Mouse (Mus musculus) liver, adult 2 months (tissue): ENCODE results near the gene Selenom. TPM values are rescaled to one million over a fixed set of nuclear protein-coding genes. Genes with fewer than 3 reads are reported as not detected.

Experiments
- DNase-seq: peaks from one replicate; pipeline ENCODE4 v3.0.0-alpha.2; 2011; ENCODE audit warnings: low read depth, low spot score; ENCODE audit errors: extremely low read depth
- H3K27ac ChIP-seq: fragments of 200-500 bp; replicated peaks from 2 replicates; pipeline ENCODE4 v1.5.1; 2012; ENCODE audit warnings: low read depth, mild to moderate bottlenecking, control low read depth, inconsistent platforms, low read length; ENCODE audit not compliant: insufficient read depth
- H3K27me3 ChIP-seq: fragments of 200-500 bp; 2 replicates; pipeline ENCODE4 v1.6.1; 2012; ENCODE audit warnings: mild to moderate bottlenecking, moderate library complexity, low read length, inconsistent platforms; ENCODE audit not compliant: control insufficient read depth, insufficient read depth
- H3K36me3 ChIP-seq: fragments of 200-500 bp; 2 replicates; pipeline ENCODE4 v1.6.1; 2012; ENCODE audit warnings: low read length, inconsistent platforms; ENCODE audit not compliant: control insufficient read depth, insufficient read depth
- H3K4me1 ChIP-seq: fragments of 200-500 bp; 2 replicates; pipeline ENCODE4 v1.6.1; 2011; ENCODE audit warnings: low read length; ENCODE audit not compliant: control insufficient read depth, insufficient read depth
- H3K4me3 ChIP-seq: fragments of 200-500 bp; 2 replicates; pipeline ENCODE4 v1.5.1; 2011; ENCODE audit warnings: low read depth, mild to moderate bottlenecking, control low read depth, low read length, moderate library complexity; ENCODE audit not compliant: insufficient read depth
- H3K79me2 ChIP-seq: fragments of 200-500 bp; 2 replicates; pipeline ENCODE4 v1.6.1; 2012; ENCODE audit warnings: inconsistent platforms, mild to moderate bottlenecking, low read length, moderate library complexity; ENCODE audit not compliant: control insufficient read depth, insufficient read depth
- H3K9ac ChIP-seq: fragments of 200-500 bp; 2 replicates; pipeline ENCODE4 v1.6.1; 2012; ENCODE audit warnings: low read depth, mild to moderate bottlenecking, control low read depth, inconsistent platforms, low read length
- CTCF ChIP-seq: fragments of 200-500 bp; IDR thresholded peaks from 2 replicates; pipeline ENCODE4 v1.5.1; 2011; ENCODE audit warnings: low read depth, low read length, control low read depth
- POLR2A ChIP-seq: fragments of 200-500 bp; IDR thresholded peaks from 2 replicates; pipeline ENCODE4 v1.6.1; 2011; ENCODE audit warnings: low read length, control low read depth; ENCODE audit not compliant: insufficient read depth; ENCODE audit errors: extremely low read depth
- WGBS: fragments of 180-500 bp; shearing (Covaris S2); methylation state at CpG from one replicate; pipeline ENCODE4 v1.1.7; 2018; 5-methylcytosine and 5-hydroxymethylcytosine counted together
- polyA plus RNA-seq: library from polyadenylated mRNA; depleted of rRNA; stranded (reverse); fragments of >200 nt; gene quantifications from 2 replicates; pipeline ENCODE4 v1.2.3, GENCODE M21; 2012
- total RNA-seq: library from RNA; depleted of rRNA; stranded (reverse); fragments of >200 nt; gene quantifications from 2 replicates; pipeline ENCODE4 v1.2.3, GENCODE M21; 2014

The Selenom gene
- total and polyA plus RNA-seq, 2 experiments = 2.6 to 6.3 TPM

- DNase-seq = no peak
- Histone ChIP-seq H3K36me3 (no peaks in the 10 kb centered on the region), H3K27ac (no peak overlapping the region), H3K9ac (no peak overlapping the region), H3K79me2 (no peaks in the 10 kb centered on the region), H3K27me3 (no peaks in the 10 kb centered on the region), H3K4me1 (no peaks in the 10 kb centered on the region), H3K4me3 (no peak overlapping the region)
- no peak for TF ChIP-seq POLR2A
- no peak for TF ChIP-seq CTCF
- WGBS = 98% methylated on average over 4 of the region's 4 CpGs
These were observed 11.1 kb downstream of the Selenom start for GRCm38 (mm10) chr11:3525560-3525959.

GRCm38 (mm10) chr11:3526207-3526606 is 11.7 kb downstream of the Selenom start:
- Histone ChIP-seq H3K9ac (no peak overlapping the region), H3K27me3 (no peaks in the 10 kb centered on the region), H3K36me3 (no peaks in the 10 kb centered on the region), H3K4me1 (no peaks in the 10 kb centered on the region), H3K27ac (no peak overlapping the region), H3K79me2 (no peaks in the 10 kb centered on the region), H3K4me3 (no peak overlapping the region)
- no peak for DNase-seq
- 92% methylated on average over 9 of the region's 9 CpGs for WGBS
- TF ChIP-seq POLR2A (no peak), CTCF (no peak)

GRCm38 (mm10) chr11:3526979-3527738 is 12.7 kb downstream of the Selenom start:
- DNase-seq = no peak
- Histone ChIP-seq H3K36me3 (no peaks in the 10 kb centered on the region), H3K4me1 (no peaks in the 10 kb centered on the region), H3K4me3 (no peak overlapping the region), H3K79me2 (no peaks in the 10 kb centered on the region), H3K27me3 (no peaks in the 10 kb centered on the region), H3K27ac (no peak overlapping the region), H3K9ac (no peak overlapping the region)
- TF ChIP-seq CTCF (no peak), POLR2A (no peak)
- WGBS = 96% methylated on average over 24 of the region's 24 CpGs

- no peaks in the 10 kb centered on the region for H3K79me2 ChIP-seq
- H3K36me3 ChIP-seq = no peaks in the 10 kb centered on the region
- no peak overlapping the region for H3K27ac ChIP-seq
- H3K4me3 ChIP-seq = no peak overlapping the region
- no peak for DNase-seq
- no peak overlapping the region for H3K9ac ChIP-seq
- no peak for TF ChIP-seq POLR2A
- no peak for TF ChIP-seq CTCF
- 92% methylated on average over 8 of the region's 8 CpGs for WGBS
- H3K27me3 ChIP-seq = no peaks in the 10 kb centered on the region
- no peaks in the 10 kb centered on the region for H3K4me1 ChIP-seq
These were observed 13.3 kb downstream of the Selenom start for GRCm38 (mm10) chr11:3527766-3528165.

GRCm38 (mm10) chr11:3528208-3528607 is 13.7 kb downstream of the Selenom start:
- H3K4me3 ChIP-seq = no peak overlapping the region
- H3K4me1 ChIP-seq = no peaks in the 10 kb centered on the region
- no peak overlapping the region for H3K27ac ChIP-seq
- DNase-seq = no peak
- H3K27me3 ChIP-seq = no peaks in the 10 kb centered on the region
- no peaks in the 10 kb centered on the region for H3K79me2 ChIP-seq
- 93% methylated on average over 6 of the region's 6 CpGs for WGBS
- H3K9ac ChIP-seq = no peak overlapping the region
- TF ChIP-seq CTCF (no peak), POLR2A (no peak)
- no peaks in the 10 kb centered on the region for H3K36me3 ChIP-seq
